Mouse (Mus musculus) liver, embryonic 15.5 days (tissue): ENCODE measurements around the gene Nfkbid. TPM values are rescaled to one million over a fixed set of nuclear protein-coding genes. Genes with fewer than 3 reads are reported as not detected.
"Not testable (repeated sequence)": the region's sequence is repeated elsewhere in the genome, so short reads cannot be mapped to it uniquely, and the experiment has no call there.

ENCODE experiments used
- ATAC-seq: fragments of 200-750 bp; cut with Nextera tagmentation; 2 replicates; pipeline ENCODE4 v1.8.0; 2017; ENCODE audit warnings: moderate number of reproducible peaks, mild to moderate bottlenecking, moderate library complexity; ENCODE audit not compliant: insufficient read depth
- H3K27ac ChIP-seq: fragments of 300-500 bp; sonication (generic); replicated peaks from 2 replicates; pipeline ENCODE4 v1.5.1; 2015; ENCODE audit warnings: mild to moderate bottlenecking, inconsistent platforms
- H3K27me3 ChIP-seq: fragments of 300-500 bp; sonication (generic); 2 replicates; pipeline ENCODE4 v1.6.1; 2015; ENCODE audit warnings: mild to moderate bottlenecking, inconsistent platforms
- H3K36me3 ChIP-seq: fragments of 300-500 bp; sonication (generic); replicated peaks from 2 replicates; pipeline ENCODE4 v1.6.1; 2015; ENCODE audit warnings: moderate library complexity, mild to moderate bottlenecking, inconsistent platforms
- H3K4me1 ChIP-seq: fragments of 300-500 bp; sonication (generic); replicated peaks from 2 replicates; pipeline ENCODE4 v1.6.1; 2015; ENCODE audit warnings: inconsistent platforms
- H3K4me2 ChIP-seq: fragments of 300-500 bp; sonication (generic); 2 replicates; pipeline ENCODE4 v1.6.1; 2015; ENCODE audit warnings: moderate library complexity, mild to moderate bottlenecking, inconsistent platforms
- H3K4me3 ChIP-seq: fragments of 300-500 bp; sonication (generic); replicated peaks from 2 replicates; pipeline ENCODE4 v1.5.1; 2015; ENCODE audit warnings: mild to moderate bottlenecking, inconsistent platforms
- H3K9ac ChIP-seq: fragments of 300-500 bp; sonication (generic); 2 replicates; pipeline ENCODE4 v1.6.1; 2015; ENCODE audit warnings: moderate library complexity, mild to moderate bottlenecking, inconsistent platforms
- H3K9me3 ChIP-seq: fragments of 300-500 bp; sonication (generic); replicated peaks from 2 replicates; pipeline ENCODE4 v1.6.1; 2016; ENCODE audit warnings: inconsistent platforms
- WGBS: fragments of 180-500 bp; shearing (Covaris S2); methylation state at CpG from one replicate; pipeline ENCODE4 v1.1.7; 2015; ENCODE audit warnings: mixed read lengths; ENCODE audit not compliant: insufficient replicate concordance; 5-methylcytosine and 5-hydroxymethylcytosine counted together
- polyA plus RNA-seq: library from polyadenylated mRNA; unstranded; fragments of >200 nt; fragmentation: Nextera tagmentation; extraction: Ambion mirVana; gene quantifications from 2 replicates; pipeline ENCODE4 v1.2.1, GENCODE M21; 2015

The Nfkbid gene
- polyA plus RNA-seq, 1 experiment from 2014 or later = 1.6 TPM

GRCm38 (mm10) chr7:30464816-30465300 is 43.3 kb downstream of the Nfkbid start:
- Histone ChIP-seq H3K27ac (no peak overlapping the region), H3K27me3 (peaks cover 80% of the 10 kb centered on the region), H3K4me1 (no peaks in the 10 kb centered on the region), H3K9me3 (no peaks in the 10 kb centered on the region), H3K9ac (no peak overlapping the region), H3K4me3 (no peak overlapping the region), H3K4me2 (no peak overlapping the region), H3K36me3 (no peaks in the 10 kb centered on the region)
- 9% methylated on average over 6 of the region's 6 CpGs for WGBS
- ATAC-seq = no peak

GRCm38 (mm10) chr7:30472411-30472810 is 50.9 kb downstream of the Nfkbid start:
- no peak overlapping the region for H3K9ac ChIP-seq
- no peak overlapping the region for H3K4me2 ChIP-seq
- H3K4me3 ChIP-seq = no peak overlapping the region
- H3K4me1 ChIP-seq = 0 out of 2 replicates have a peak, but pooled peaks cover 4% of the 10 kb centered on the region
- ATAC-seq = no peak
- peaks cover 6% of the 10 kb centered on the region for H3K27me3 ChIP-seq
- H3K9me3 ChIP-seq = no peaks in the 10 kb centered on the region
- no peak overlapping the region for H3K27ac ChIP-seq
- no peaks in the 10 kb centered on the region for H3K36me3 ChIP-seq
- 41% methylated on average over 5 of the region's 5 CpGs for WGBS

- peak; percentile 72 for ATAC-seq
- no peak overlapping the region for H3K4me2 ChIP-seq
Measured at GRCm38 (mm10) chr7:30474999-30475398, 53.5 kb downstream of the Nfkbid start.

GRCm38 (mm10) chr7:30476136-30476535 is 54.6 kb downstream of the Nfkbid start:
- WGBS = 65% methylated on average over 7 of the region's 7 CpGs
- ATAC-seq = not testable (repeated sequence)

More at GRCm38 (mm10) chr7:30474999-30475398, 53.5 kb downstream of the Nfkbid start:
- 47% methylated on average over 4 of the region's 4 CpGs for WGBS
- H3K9ac ChIP-seq = no peak overlapping the region
- H3K4me1 ChIP-seq = 0 out of 2 replicates have a peak, but pooled peaks cover 4% of the 10 kb centered on the region
- no peaks in the 10 kb centered on the region for H3K36me3 ChIP-seq
- H3K4me3 ChIP-seq = no peak overlapping the region
- H3K27ac ChIP-seq = peak overlapping the region; percentile 57
- no peaks in the 10 kb centered on the region for H3K9me3 ChIP-seq
- H3K27me3 ChIP-seq = peaks cover 10% of the 10 kb centered on the region; the same call in 1 of the 2 replicates

GRCm38 (mm10) chr7:30477415-30478381 is 56.2 kb downstream of the Nfkbid start:
- no peaks in the 10 kb centered on the region for H3K36me3 ChIP-seq
- 0 out of 2 replicates have a peak, but pooled peaks cover 4% of the 10 kb centered on the region for H3K4me1 ChIP-seq
- no peak overlapping the region; the same call in 1 of the 2 replicates for H3K4me3 ChIP-seq
- H3K9ac ChIP-seq = no peak overlapping the region
- ATAC-seq = no peak
- H3K9me3 ChIP-seq = no peaks in the 10 kb centered on the region
- 12% methylated on average over 32 of the region's 32 CpGs for WGBS
- H3K27me3 ChIP-seq = peaks cover 11% of the 10 kb centered on the region; the same call in 1 of the 2 replicates
- H3K27ac ChIP-seq = no peak overlapping the region
- peak overlapping the region; percentile 41 for H3K4me2 ChIP-seq

More at GRCm38 (mm10) chr7:30476136-30476535, 54.6 kb downstream of the Nfkbid start:
- not testable (repeated sequence) for H3K9ac ChIP-seq, H3K4me1 ChIP-seq, H3K9me3 ChIP-seq, H3K4me2 ChIP-seq, H3K36me3 ChIP-seq, H3K4me3 ChIP-seq, H3K27ac ChIP-seq
- H3K27me3 ChIP-seq = peaks cover 11% of the 10 kb centered on the region; the same call in 1 of the 2 replicates

Other genes starting within 250 kb of the Nfkbid start
- gene Cox7a1, start 237.6 kb upstream of the Nfkbid start, polyA plus RNA-seq = 5.6 and 7.7 TPM in 2 replicates
- gene Capns1, start 222.9 kb upstream of the Nfkbid start, polyA plus RNA-seq = 36.2 and 40.8 TPM in 2 replicates
- 43.3 and 44.4 TPM in 2 replicates for gene Polr2i, start 189.8 kb upstream of the Nfkbid start, polyA plus RNA-seq
- gene Tbcb, start 189.5 kb upstream of the Nfkbid start, polyA plus RNA-seq = 42.0 and 44.0 TPM in 2 replicates
- not detected in 2 replicates for gene Ovol3, start 186.0 kb upstream of the Nfkbid start, polyA plus RNA-seq
- 0.17 TPM in 2 replicates for gene Thap8, start 141.6 kb upstream of the Nfkbid start, polyA plus RNA-seq
- gene Wdr62, start 141.3 kb upstream of the Nfkbid start, polyA plus RNA-seq = 8.1 and 8.9 TPM in 2 replicates
- 0.55 and 0.76 TPM in 2 replicates for gene Clip3, start 130.0 kb upstream of the Nfkbid start, polyA plus RNA-seq
- 15.9 and 16.5 TPM in 2 replicates for gene Alkbh6, start 113.0 kb upstream of the Nfkbid start, polyA plus RNA-seq
- gene Syne4, start 106.9 kb upstream of the Nfkbid start, polyA plus RNA-seq = 15.7 and 20.2 TPM in 2 replicates
- 1.4 and 2.0 TPM in 2 replicates for gene E130208F15Rik, start 100.0 kb upstream of the Nfkbid start, polyA plus RNA-seq
- gene Sdhaf1, start 97.8 kb upstream of the Nfkbid start, polyA plus RNA-seq = 4.3 and 5.1 TPM in 2 replicates
- gene Lrfn3, start 59.0 kb upstream of the Nfkbid start, polyA plus RNA-seq = 1.9 and 2.0 TPM in 2 replicates
- 146 and 160 TPM in 2 replicates for gene Tyrobp, start 8.0 kb upstream of the Nfkbid start, polyA plus RNA-seq
- gene Hcst, start 1.9 kb upstream of the Nfkbid start, polyA plus RNA-seq = 6.7 and 7.0 TPM in 2 replicates
- 5.3 and 6.2 TPM in 2 replicates for gene Aplp1, start 23.8 kb downstream of the Nfkbid start, polyA plus RNA-seq
- 0.03 and 0.37 TPM in 2 replicates for gene Kirrel2, start 36.0 kb downstream of the Nfkbid start, polyA plus RNA-seq
- 0.10 TPM in 1 of 2 replicates, not detected in the other for gene Nphs1, start 36.6 kb downstream of the Nfkbid start, polyA plus RNA-seq
- 57.8 and 78.4 TPM in 2 replicates for gene Prodh2, start 71.9 kb downstream of the Nfkbid start, polyA plus RNA-seq
- 2.6 and 3.0 TPM in 2 replicates for gene Arhgap33, start 113.3 kb downstream of the Nfkbid start, polyA plus RNA-seq
- 4.9 and 5.3 TPM in 2 replicates for gene Hspb6, start 130.4 kb downstream of the Nfkbid start, polyA plus RNA-seq
- 2.0 and 2.7 TPM in 2 replicates for gene Proser3, start 130.6 kb downstream of the Nfkbid start, polyA plus RNA-seq
- gene Lin37, start 138.1 kb downstream of the Nfkbid start, polyA plus RNA-seq = 23.4 and 26.1 TPM in 2 replicates
- 32.4 and 35.4 TPM in 2 replicates for gene U2af1l4, start 141.6 kb downstream of the Nfkbid start, polyA plus RNA-seq
- 3.4 and 4.1 TPM in 2 replicates for gene Gm49396, start 141.6 kb downstream of the Nfkbid start, polyA plus RNA-seq
- gene Psenen, start 141.9 kb downstream of the Nfkbid start, polyA plus RNA-seq = 60.6 and 65.5 TPM in 2 replicates
- 2.3 and 2.8 TPM in 2 replicates for gene Igflr1, start 143.7 kb downstream of the Nfkbid start, polyA plus RNA-seq
- 2.4 and 2.9 TPM in 2 replicates for gene Kmt2b, start 167.0 kb downstream of the Nfkbid start, polyA plus RNA-seq
- gene Zbtb32, start 177.2 kb downstream of the Nfkbid start, polyA plus RNA-seq = 0.17 and 0.22 TPM in 2 replicates
- gene Upk1a, start 191.1 kb downstream of the Nfkbid start, polyA plus RNA-seq = 0.06 TPM in 1 of 2 replicates, not detected in the other
- 514 and 565 TPM in 2 replicates for gene Cox6b1, start 204.4 kb downstream of the Nfkbid start, polyA plus RNA-seq
- not detected in 2 replicates for gene Etv2, start 214.1 kb downstream of the Nfkbid start, polyA plus RNA-seq
- 49.4 and 54.0 TPM in 2 replicates for gene Rbm42, start 228.6 kb downstream of the Nfkbid start, polyA plus RNA-seq
- gene Haus5, start 243.3 kb downstream of the Nfkbid start, polyA plus RNA-seq = 31.5 and 36.9 TPM in 2 replicates
- not detected in 2 replicates for gene Pmis2, start 249.9 kb downstream of the Nfkbid start, polyA plus RNA-seq